10 mouse cellular contexts compared by ENCODE assay signal in genomic region chr9:15365856-15366255, GRCm38 (mm10). TPM values are rescaled to one million over a fixed set of nuclear protein-coding genes. Genes with fewer than 3 reads are reported as not detected.
DNase-seq lines count a peak whose midpoint lies in the region; TF ChIP-seq lines count a peak whose summit lies in the region.
"Had no signal": no experiment of that assay in that cellular context is flagged by ENCODE, and none has a peak within 500 bp of the region (broad histone marks: within the 10 kb centered on the region; RNA-seq: fewer than 3 reads in every experiment).

No protein-coding gene starts in this region.

- TF ChIP-seq POLR2A in kidney, adult 2 months (IDR thresholded peaks at IDR 0.05; ENCODE audit: low read depth, low read length), result no peak

- intact Hi-C loops in left cerebral cortex, postnatal 36 days (cut with DNase I), result loop anchor here (2.0 to 5.0 kb wide), 2 partner anchors 126 to 315 kb away; partner anchors contain the start of gene Smco4

- WGBS in kidney, adult 2 months, result 94% methylated on average over 1 of the region's 1 CpGs

- H3K36me3 ChIP-seq in kidney, adult 2 months (ENCODE audit: control insufficient read depth, insufficient read depth, low read length), result no peaks in the 10 kb centered on the region
- no peaks in the 10 kb centered on the region for H3K36me3 ChIP-seq in E14TG2a.4 (ENCODE audit: insufficient read depth, low read length)
- H3K36me3 ChIP-seq: heart, embryonic 15.5 days had no signal

- no peak for TF ChIP-seq CTCF in kidney, adult 2 months (conservative IDR thresholded peaks at IDR 0.05; ENCODE audit: insufficient read depth, insufficient read length, low read depth, low read length)
- peak; percentile 49 for TF ChIP-seq CTCF in E14TG2a.4 (conservative IDR thresholded peaks at IDR 0.05; ENCODE audit: low read length)

- no peak overlapping the region for H3K4me3 ChIP-seq in kidney, adult 2 months (ENCODE audit: insufficient read depth, low read depth, low read length)
- no peak overlapping the region for H3K4me3 ChIP-seq in E14TG2a.4 (replicated peaks; ENCODE audit: low read length)
- H3K4me3 ChIP-seq: heart, embryonic 15.5 days; megakaryocyte, embryonic 14.5 days had no signal

- H3K27me3 ChIP-seq in kidney, adult 2 months (replicated peaks; ENCODE audit: control insufficient read depth, insufficient read depth, low read length), result no peaks in the 10 kb centered on the region
- H3K27me3 ChIP-seq in E14TG2a.4 (ENCODE audit: insufficient read depth, low read length), result no peaks in the 10 kb centered on the region
- H3K27me3 ChIP-seq: heart, embryonic 15.5 days had no signal

- DNase-seq in kidney, adult 2 months, result peak; percentile 47
- DNase-seq in kidney, postnatal 10 days, result no peak
- peak; percentile 35 for DNase-seq in embryo, embryonic 11 days
- DNase-seq in lung, postnatal 36 days, result peak; percentile 6
- no peak for DNase-seq in testis, postnatal 10 days (ENCODE audit: low spot score)
- no peak for DNase-seq in thymus, postnatal 25 days
- no peak for DNase-seq in left cerebral cortex, postnatal 36 days (ENCODE audit: low spot score in 2 of 2)

- no peaks in the 10 kb centered on the region for H3K4me1 ChIP-seq in kidney, adult 2 months (ENCODE audit: control insufficient read depth, insufficient read depth, low read length)
- peaks cover 7% of the 10 kb centered on the region for H3K4me1 ChIP-seq in E14TG2a.4 (replicated peaks; ENCODE audit: low read depth, low read length)
- H3K4me1 ChIP-seq: heart, embryonic 15.5 days had no signal

- peaks cover 16% of the 10 kb centered on the region for H3K9me3 ChIP-seq in E14TG2a.4 (ENCODE audit: low read length)
- H3K9me3 ChIP-seq: heart, embryonic 15.5 days had no signal

- no peak overlapping the region for H3K27ac ChIP-seq in kidney, adult 2 months (ENCODE audit: insufficient read depth, low read depth, low read length)
- H3K27ac ChIP-seq: heart, embryonic 15.5 days had no signal

RNA-seq across cellular contexts. Expression of gene Cep295, which starts 8.3 kb away (rescaled TPM):
- polyA plus RNA-seq in kidney, adult 2 months (2012; rRNA removed), result 2.9 and 3.1 TPM in 2 replicates
- total RNA-seq in left cerebral cortex, postnatal 36 days (2021), result 10 to 100 TPM; 17.1 to 30.2 TPM

RNA-seq across cellular contexts. Expression of gene 4931406C07Rik, which starts 59.6 kb away (rescaled TPM):
- polyA plus RNA-seq in kidney, adult 2 months (2012; rRNA removed), result 137 and 184 TPM in 2 replicates
- total RNA-seq in left cerebral cortex, postnatal 36 days (2021), result 10 to 100 TPM; 18.1 to 24.5 TPM

RNA-seq across cellular contexts. Expression of gene Taf1d, which starts 59.8 kb away (rescaled TPM):
- polyA plus RNA-seq in kidney, adult 2 months (2012; rRNA removed), result 8.9 and 11.5 TPM in 2 replicates
- total RNA-seq in left cerebral cortex, postnatal 36 days (2021), result 10 to 100 TPM; 29.6 to 33.9 TPM

Comparison
In these comparisons a context has a peak if more than half of its experiments do, and no peak if none do; other contexts are left out.
1. DNase-seq: peak in kidney, adult 2 months (single experiment), embryo, embryonic 11 days (single experiment) and lung, postnatal 36 days (single experiment); none in kidney, postnatal 10 days (single experiment), testis, postnatal 10 days (single experiment), thymus, postnatal 25 days (single experiment) and left cerebral cortex, postnatal 36 days (0 of 2).